Mouse (Mus musculus) embryonic facial prominence, embryonic 14.5 days (tissue): ENCODE data around the gene Ptprm. TPM values are rescaled to one million over a fixed set of nuclear protein-coding genes. Genes with fewer than 3 reads are reported as not detected.

Experiments
- ATAC-seq: fragments of 200-750 bp; cut with Nextera tagmentation; 2 replicates; pipeline ENCODE4 v1.8.0; 2017; ENCODE audit warnings: low read depth, moderate number of reproducible peaks, moderate TSS enrichment
- DNase-seq: peaks from one replicate; pipeline ENCODE4 v3.0.0-alpha.2; 2015; ENCODE audit warnings: low spot score
- H3K27ac ChIP-seq: fragments of 300-500 bp; sonication (generic); replicated peaks from 2 replicates; pipeline ENCODE4 v1.5.1; 2014; ENCODE audit warnings: low read depth, mild to moderate bottlenecking, low read length, moderate library complexity
- H3K27me3 ChIP-seq: fragments of 300-500 bp; sonication (generic); replicated peaks from 2 replicates; pipeline ENCODE4 v1.6.1; 2014; ENCODE audit warnings: low read length; ENCODE audit not compliant: control insufficient read depth, insufficient read depth
- H3K36me3 ChIP-seq: fragments of 300-500 bp; sonication (generic); 2 replicates; pipeline ENCODE4 v1.6.1; 2014; ENCODE audit warnings: low read length, mixed read lengths; ENCODE audit not compliant: control insufficient read depth, insufficient read depth
- H3K4me1 ChIP-seq: fragments of 300-500 bp; sonication (generic); 2 replicates; pipeline ENCODE4 v1.6.1; 2014; ENCODE audit warnings: antibody characterized with exemption, low read length; ENCODE audit not compliant: control insufficient read depth, insufficient read depth
- H3K4me2 ChIP-seq: fragments of 300-500 bp; sonication (generic); 2 replicates; pipeline ENCODE4 v1.6.1; 2014; ENCODE audit warnings: low read depth, mild to moderate bottlenecking, low read length, moderate library complexity, mixed read lengths
- H3K4me3 ChIP-seq: fragments of 300-500 bp; sonication (generic); 2 replicates; pipeline ENCODE4 v1.5.1; 2014; ENCODE audit warnings: low read depth, mild to moderate bottlenecking, low read length
- H3K9ac ChIP-seq: fragments of 300-500 bp; sonication (generic); 2 replicates; pipeline ENCODE4 v1.6.1; 2014; ENCODE audit warnings: low read depth, mild to moderate bottlenecking, low read length, moderate library complexity, mixed read lengths
- H3K9me3 ChIP-seq: fragments of 300-500 bp; sonication (generic); 2 replicates; pipeline ENCODE4 v1.6.1; 2016; ENCODE audit warnings: low read length; ENCODE audit not compliant: control insufficient read depth
- WGBS: fragments of 180-500 bp; shearing (Covaris S2); extraction: QIAGEN DNeasy Blood & Tissue Kit; methylation state at CpG from one replicate; pipeline ENCODE4 v1.1.7; 2014; 5-methylcytosine and 5-hydroxymethylcytosine counted together
- polyA plus RNA-seq: library from polyadenylated mRNA; unstranded; fragments of >200 nt; fragmentation: Nextera tagmentation; extraction: Ambion mirVana; gene quantifications from 2 replicates; pipeline ENCODE4 v1.2.1, GENCODE M21; 2014

The Ptprm gene
- polyA plus RNA-seq, 1 experiment from 2014 or later, result 20.4 TPM

DNA sequence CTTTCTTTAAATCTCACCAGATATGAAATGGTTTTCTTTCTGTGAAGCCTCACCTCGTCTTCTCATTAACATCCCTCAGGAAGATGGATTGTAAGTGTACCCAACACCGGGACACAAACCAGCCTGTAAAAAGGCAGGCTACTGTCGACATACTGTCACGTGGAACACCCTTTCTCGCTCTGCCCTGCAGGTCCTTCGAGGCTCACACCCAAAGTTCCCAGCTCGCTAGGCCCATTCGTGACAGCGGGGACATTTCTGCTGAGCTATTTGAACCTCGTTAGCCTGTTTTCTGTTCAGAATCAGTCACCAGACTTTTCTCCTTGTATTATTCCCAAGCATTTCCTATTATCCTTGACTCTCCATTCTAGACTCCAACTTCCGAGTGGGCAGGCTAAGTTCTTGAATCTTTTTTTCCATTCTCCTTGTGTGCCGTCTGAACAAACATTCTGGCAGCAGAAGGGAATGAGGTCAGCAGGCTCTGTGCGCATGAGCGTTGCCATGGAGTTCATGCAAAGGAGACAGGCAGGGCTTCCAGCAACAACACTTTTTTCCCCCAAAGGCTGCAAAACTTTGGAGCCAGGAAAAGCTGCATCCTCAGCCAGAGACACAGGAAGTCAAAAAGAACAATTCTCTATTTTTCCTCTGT, 347.4 kb downstream of the Ptprm start:
- DNase-seq, result peak; percentile 88
- 71% methylated on average over 14 of the region's 14 CpGs for WGBS

DNA sequence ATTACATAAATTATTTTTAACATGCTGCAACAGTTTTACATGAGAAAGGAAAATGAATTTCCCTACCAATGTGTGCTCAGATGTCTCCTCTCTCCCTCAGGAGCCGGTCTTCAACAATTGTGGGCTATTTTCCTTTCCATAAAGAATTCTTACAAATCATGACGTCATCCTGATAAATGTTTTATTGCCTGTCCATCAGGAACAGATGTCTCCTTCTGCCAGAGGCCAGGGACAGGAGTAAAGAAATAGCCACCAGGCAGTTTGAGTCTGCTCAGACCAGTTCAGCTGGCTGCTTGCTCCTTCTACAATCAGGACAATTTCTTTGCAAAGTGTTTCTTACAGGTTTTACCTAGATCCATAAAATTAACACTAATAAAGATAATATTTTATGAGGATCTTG, 357.4 kb downstream of the Ptprm start:
- DNase-seq (no peak), ATAC-seq (no peak)
- peaks cover 9% of the 10 kb centered on the region; the same call in 1 of the 2 replicates for H3K9me3 ChIP-seq
- no peaks in the 10 kb centered on the region for H3K36me3 ChIP-seq
- 52% methylated on average over 2 of the region's 2 CpGs for WGBS
- H3K4me3 ChIP-seq, result no peak overlapping the region
- no peaks in the 10 kb centered on the region for H3K4me1 ChIP-seq
- no peaks in the 10 kb centered on the region for H3K27me3 ChIP-seq
- no peak overlapping the region for H3K4me2 ChIP-seq
- H3K27ac ChIP-seq, result no peak overlapping the region
- H3K9ac ChIP-seq, result no peak overlapping the region

More for the DNA sequence above, 347.4 kb downstream of the Ptprm start:
- Histone ChIP-seq H3K4me1 (no peaks in the 10 kb centered on the region), H3K9ac (no peak overlapping the region), H3K4me3 (no peak overlapping the region), H3K27me3 (no peaks in the 10 kb centered on the region), H3K27ac (peak overlapping the region; percentile 67), H3K4me2 (no peak overlapping the region), H3K9me3 (0 out of 2 replicates have a peak, but pooled peaks cover 4% of the 10 kb centered on the region), H3K36me3 (no peaks in the 10 kb centered on the region)
- peak; percentile 37; the same call in 1 of the 2 replicates for ATAC-seq

DNA sequence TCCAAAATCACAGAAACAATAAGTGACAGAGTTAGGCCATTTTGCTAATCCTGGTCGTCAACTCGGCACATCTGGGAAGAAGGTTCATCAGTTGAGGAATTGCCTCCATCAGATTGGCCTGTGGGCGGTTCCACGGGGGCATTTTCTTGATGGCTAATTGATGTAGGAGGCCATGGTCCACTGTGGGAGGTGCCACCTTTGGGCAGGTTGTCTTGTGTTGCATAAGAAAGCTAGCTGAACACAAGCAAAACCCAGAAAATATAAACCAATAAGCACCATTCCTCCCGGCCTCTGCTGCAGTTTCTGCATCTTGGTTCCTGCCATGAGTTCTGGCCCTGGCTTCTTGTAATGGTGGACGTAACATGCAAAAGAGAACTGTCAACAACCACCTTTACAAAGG, 358.2 kb downstream of the Ptprm start:
- no peak for ATAC-seq
- 92% methylated on average over 6 of the region's 6 CpGs for WGBS
- DNase-seq, result no peak

DNA sequence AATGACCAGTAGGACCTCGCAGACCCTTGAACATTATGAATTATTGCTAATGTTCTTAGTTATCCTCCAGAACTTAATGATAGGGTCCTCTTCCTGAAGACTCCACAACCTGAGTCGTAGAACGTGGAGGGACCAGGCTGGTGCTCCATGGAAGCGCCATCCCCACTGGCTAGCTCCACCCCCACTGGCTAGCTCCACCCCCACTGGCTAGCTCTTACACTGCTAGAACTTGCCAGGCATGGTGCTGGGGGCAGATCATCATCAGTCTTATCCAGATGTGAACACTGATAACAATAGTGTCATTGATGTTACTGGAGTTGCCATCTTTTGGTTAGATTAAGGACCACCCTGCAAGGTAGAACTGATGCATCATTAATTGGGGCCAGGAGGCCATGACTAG, 362.4 kb downstream of the Ptprm start:
- Histone ChIP-seq H3K36me3 (no peaks in the 10 kb centered on the region), H3K4me2 (no peak overlapping the region), H3K27me3 (no peaks in the 10 kb centered on the region), H3K4me3 (no peak overlapping the region), H3K9ac (no peak overlapping the region), H3K4me1 (no peaks in the 10 kb centered on the region), H3K27ac (no peak overlapping the region), H3K9me3 (no peaks in the 10 kb centered on the region)
- DNase-seq, result no peak
- WGBS, result 87% methylated on average over 4 of the region's 4 CpGs
- ATAC-seq, result no peak

More for the DNA sequence above, 358.2 kb downstream of the Ptprm start:
- H3K4me1 ChIP-seq, result no peaks in the 10 kb centered on the region
- no peak overlapping the region for H3K4me3 ChIP-seq
- H3K27me3 ChIP-seq, result no peaks in the 10 kb centered on the region
- no peaks in the 10 kb centered on the region for H3K36me3 ChIP-seq
- H3K27ac ChIP-seq, result no peak overlapping the region
- H3K4me2 ChIP-seq, result no peak overlapping the region
- peaks cover 9% of the 10 kb centered on the region; the same call in 1 of the 2 replicates for H3K9me3 ChIP-seq
- H3K9ac ChIP-seq, result no peak overlapping the region

DNA sequence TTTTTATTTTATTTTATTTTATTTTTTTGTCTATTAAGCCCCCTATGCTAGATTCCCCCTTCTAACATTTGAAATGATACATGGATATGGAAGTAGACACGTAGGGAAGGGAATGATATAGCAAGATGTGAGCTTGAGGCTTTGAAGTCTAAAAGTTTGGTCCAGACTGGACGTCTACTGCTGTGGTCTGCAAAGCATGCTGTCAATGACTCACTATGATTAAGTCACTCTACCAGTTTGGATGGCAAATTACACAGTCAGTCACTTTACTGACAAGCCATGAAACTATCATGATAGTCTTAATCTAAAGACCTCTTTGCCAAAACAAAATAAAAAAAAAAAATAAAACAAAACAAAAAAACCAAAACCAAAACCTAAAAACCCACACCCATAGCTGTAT, 363.5 kb downstream of the Ptprm start:
- WGBS, result 43% methylated on average over 2 of the region's 2 CpGs
- Histone ChIP-seq H3K9me3 (no peaks in the 10 kb centered on the region), H3K36me3 (no peaks in the 10 kb centered on the region), H3K27me3 (no peaks in the 10 kb centered on the region), H3K27ac (no peak overlapping the region), H3K9ac (no peak overlapping the region), H3K4me3 (no peak overlapping the region), H3K4me1 (no peaks in the 10 kb centered on the region), H3K4me2 (no peak overlapping the region)
- DNase-seq (no peak), ATAC-seq (no peak)

DNA sequence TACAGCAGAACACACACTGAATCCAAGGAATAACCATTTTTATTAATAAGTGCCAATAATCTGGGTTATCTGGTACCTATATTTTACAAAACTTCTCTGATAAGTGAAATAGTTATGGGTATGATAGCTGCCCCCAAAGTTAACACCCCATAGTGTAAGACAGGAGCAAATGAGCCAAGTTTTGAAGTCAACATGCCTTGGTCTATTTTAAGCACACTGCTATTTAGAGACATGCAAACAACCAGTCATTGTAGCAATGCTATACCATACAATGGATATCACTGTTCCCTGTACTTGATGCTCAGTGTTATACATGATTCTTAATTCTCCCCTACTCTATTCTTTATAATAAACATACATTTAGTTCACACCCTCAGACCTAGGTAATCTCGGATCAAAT, 366.2 kb downstream of the Ptprm start:
- 82% methylated on average over 1 of the region's 1 CpGs for WGBS
- Histone ChIP-seq H3K4me3 (no peak overlapping the region), H3K4me2 (no peak overlapping the region), H3K36me3 (no peaks in the 10 kb centered on the region), H3K4me1 (no peaks in the 10 kb centered on the region), H3K27ac (no peak overlapping the region), H3K9ac (no peak overlapping the region), H3K27me3 (no peaks in the 10 kb centered on the region), H3K9me3 (no peaks in the 10 kb centered on the region)
- no peak for ATAC-seq
- DNase-seq, result no peak

DNA sequence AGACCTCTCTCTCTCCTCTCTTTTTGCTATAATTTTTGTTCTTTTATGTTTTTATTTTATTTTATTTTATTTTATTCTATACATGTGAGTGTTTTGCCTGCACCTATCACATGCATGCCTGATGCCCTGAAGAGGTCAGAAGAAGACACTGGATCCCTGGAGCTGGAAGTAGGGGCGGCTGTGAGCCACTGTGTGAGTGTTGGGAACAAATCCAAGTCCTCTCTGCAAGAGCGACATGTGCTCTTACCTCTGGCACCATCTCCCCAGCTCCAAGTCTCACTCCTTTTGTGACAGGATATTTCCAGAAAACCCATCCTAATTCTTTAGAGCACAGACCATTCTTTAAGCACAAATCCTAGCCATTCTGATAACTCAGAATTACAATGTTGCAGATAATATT, 372.6 kb downstream of the Ptprm start:
- Histone ChIP-seq H3K27ac (no peak overlapping the region), H3K4me1 (0 out of 2 replicates have a peak, but pooled peaks cover 5% of the 10 kb centered on the region), H3K36me3 (no peaks in the 10 kb centered on the region), H3K4me2 (no peak overlapping the region), H3K9me3 (no peaks in the 10 kb centered on the region), H3K4me3 (no peak overlapping the region), H3K27me3 (no peaks in the 10 kb centered on the region), H3K9ac (no peak overlapping the region)
- ATAC-seq (no peak), DNase-seq (no peak)
- WGBS, result 74% methylated on average over 2 of the region's 2 CpGs

DNA sequence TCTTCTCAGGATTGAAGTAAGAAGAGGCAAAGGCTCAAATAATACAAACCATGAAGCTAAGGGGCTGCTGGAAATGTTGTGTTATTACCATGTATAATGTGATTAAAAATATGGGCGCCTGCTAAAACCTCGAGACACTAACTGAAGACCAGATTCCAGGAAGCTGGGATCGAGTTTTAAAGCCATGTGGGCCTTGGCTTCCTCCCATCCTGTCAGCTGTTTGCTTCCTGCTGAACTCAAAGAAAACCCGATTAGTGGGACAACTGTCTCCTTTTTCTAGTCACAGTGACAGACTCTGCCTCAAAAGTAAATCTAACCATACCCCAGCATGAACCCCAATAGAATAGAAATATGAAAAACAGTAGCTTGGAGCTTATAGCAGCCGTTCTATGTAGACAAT, 374.3 kb downstream of the Ptprm start:
- Histone ChIP-seq H3K27ac (no peak overlapping the region), H3K4me2 (no peak overlapping the region), H3K4me1 (0 out of 2 replicates have a peak, but pooled peaks cover 5% of the 10 kb centered on the region), H3K9me3 (no peaks in the 10 kb centered on the region), H3K36me3 (no peaks in the 10 kb centered on the region), H3K9ac (no peak overlapping the region), H3K4me3 (no peak overlapping the region), H3K27me3 (no peaks in the 10 kb centered on the region)
- ATAC-seq (no peak), DNase-seq (peak; percentile 37)
- 50% methylated on average over 5 of the region's 5 CpGs for WGBS

DNA sequence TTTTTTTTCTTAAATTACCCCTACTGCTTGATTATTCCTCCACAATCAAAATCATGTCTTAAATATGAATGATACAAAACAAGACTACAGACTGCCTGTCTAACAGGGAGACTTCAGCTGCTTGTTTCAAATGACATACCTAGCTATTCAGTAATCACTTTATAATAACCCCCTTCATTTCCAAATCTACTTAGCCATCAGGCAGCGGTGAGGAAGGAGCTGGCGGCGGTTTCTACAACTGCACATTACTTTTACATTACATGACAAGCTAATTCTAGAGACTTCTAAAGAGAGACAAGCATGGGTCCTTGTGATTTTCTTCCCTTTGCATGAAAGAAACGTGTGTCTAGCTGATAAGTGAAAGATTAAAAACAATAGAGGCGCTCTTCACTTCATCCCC, 377.8 kb downstream of the Ptprm start:
- no peak for DNase-seq
- no peak overlapping the region for H3K4me2 ChIP-seq
- no peak overlapping the region for H3K9ac ChIP-seq
- H3K4me3 ChIP-seq, result no peak overlapping the region
- ATAC-seq, result no peak
- H3K9me3 ChIP-seq, result no peaks in the 10 kb centered on the region
- H3K4me1 ChIP-seq, result 0 out of 2 replicates have a peak, but pooled peaks cover 5% of the 10 kb centered on the region
- H3K27ac ChIP-seq, result no peak overlapping the region
- no peaks in the 10 kb centered on the region for H3K27me3 ChIP-seq
- H3K36me3 ChIP-seq, result no peaks in the 10 kb centered on the region
- 76% methylated on average over 5 of the region's 5 CpGs for WGBS
